Mouse (Mus musculus) cerebellum, adult 18-20 months (tissue): ENCODE data around the gene Ccdc102a.
"Not testable (repeated sequence)": the region's sequence is repeated elsewhere in the genome, so short reads cannot be mapped to it uniquely, and the experiment has no call there.

ENCODE experiments used
- DNase-seq, 2 experiments: peaks; one replicate each; pipeline ENCODE4 v3.0.0; 2021

Gene Ccdc102a

GRCm38 (mm10) chr8:94872576-94872975 is 45.3 kb downstream of the Ccdc102a start:
- DNase-seq: no peak

- no peak for DNase-seq
Measured at GRCm38 (mm10) chr8:94872156-94872555, 45.7 kb downstream of the Ccdc102a start.

GRCm38 (mm10) chr8:94871108-94871894 is 46.6 kb downstream of the Ccdc102a start:
- DNase-seq: peak; percentile 52 to 65

GRCm38 (mm10) chr8:94870474-94871107 is 47.3 kb downstream of the Ccdc102a start:
- peak; percentile 52 to 59 for DNase-seq

GRCm38 (mm10) chr8:94870003-94870402 is 47.9 kb downstream of the Ccdc102a start:
- DNase-seq: no peak

- no peak for DNase-seq
Measured at GRCm38 (mm10) chr8:94869146-94869545, 48.8 kb downstream of the Ccdc102a start.

GRCm38 (mm10) chr8:94866921-94867320 is 51.0 kb downstream of the Ccdc102a start:
- DNase-seq: no peak

GRCm38 (mm10) chr8:94865292-94865691 is 52.6 kb downstream of the Ccdc102a start:
- DNase-seq: no peak

GRCm38 (mm10) chr8:94863897-94864673 is 53.8 kb downstream of the Ccdc102a start:
- DNase-seq: no peak

GRCm38 (mm10) chr8:94862487-94863220 is 55.2 kb downstream of the Ccdc102a start:
- DNase-seq: no peak

- peak; percentile 55 to 66 for DNase-seq
Measured at GRCm38 (mm10) chr8:94861352-94861910, 56.5 kb downstream of the Ccdc102a start.

- peak; percentile 89 to 96 for DNase-seq
Measured at GRCm38 (mm10) chr8:94857346-94858173, 60.3 kb downstream of the Ccdc102a start, which contains the start of gene Polr2c. Gene Polr2c (plus strand): TSS chr8:94857450.

GRCm38 (mm10) chr8:94857011-94857345 is 60.9 kb downstream of the Ccdc102a start:
- no peak for DNase-seq

GRCm38 (mm10) chr8:94854761-94855160 is 63.1 kb downstream of the Ccdc102a start:
- not testable (repeated sequence) for DNase-seq
